Mouse (Mus musculus) megakaryocyte, embryonic 14.5 days (primary cell): ENCODE data around the gene Dyrk4.

Experiments
- FLI1 ChIP-seq: IDR thresholded peaks from 2 replicates; pipeline ENCODE4 v1.6.1; 2012; ENCODE audit warnings: low read length, inconsistent platforms, mixed read lengths
- GATA1 ChIP-seq: IDR thresholded peaks from 3 replicates; pipeline ENCODE4 v1.6.1; 2012; ENCODE audit warnings: mixed read lengths, low read length, inconsistent platforms, borderline replicate concordance

DNA sequence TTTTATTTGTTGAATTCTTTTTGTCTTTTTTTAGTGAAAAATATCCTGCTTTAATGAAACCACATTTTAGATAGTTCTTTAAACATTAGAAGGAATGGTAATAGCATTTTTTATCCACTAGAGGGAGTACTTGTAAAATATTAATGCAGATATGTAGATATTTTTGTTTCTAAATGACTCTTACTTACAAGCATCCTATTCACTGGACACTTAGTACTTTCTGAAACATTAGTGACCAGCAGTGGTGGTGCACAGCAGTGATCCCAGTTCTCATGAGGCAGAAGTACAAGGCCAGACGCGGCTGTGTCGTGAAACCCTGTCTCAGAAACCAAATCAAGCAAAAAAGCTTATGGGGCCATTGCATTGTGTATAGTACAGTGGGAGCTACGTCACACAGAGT is 26.7 kb upstream of the Dyrk4 start:
- TF ChIP-seq GATA1 (no peak), FLI1 (no peak)
